Mouse (Mus musculus) liver, postnatal 0 days (tissue): ENCODE measurements at regions not wholly inside any gene's neighbourhood (a gene's known extent, or its start where the extent isn't known, plus 50 kb on each side); places are given as distances from the start of the nearest gene placed in this dataset.

Experiments
- ATAC-seq: fragments of 200-750 bp; cut with Nextera tagmentation; 2 replicates; pipeline ENCODE4 v1.8.0; 2017; ENCODE audit warnings: mild to moderate bottlenecking, moderate library complexity
- DNase-seq: peaks from one replicate; pipeline ENCODE4 v3.0.0-alpha.2; 2016
- H3K27ac ChIP-seq: fragments of 300-500 bp; sonication (generic); 2 replicates; pipeline ENCODE4 v1.5.1; 2014; ENCODE audit warnings: antibody characterized with exemption, moderate library complexity, mild to moderate bottlenecking, low read depth
- H3K27me3 ChIP-seq: fragments of 300-500 bp; sonication (generic); 2 replicates; pipeline ENCODE4 v1.6.1; 2014; ENCODE audit warnings: low read length, control low read depth, mixed read lengths; ENCODE audit not compliant: insufficient read depth
- H3K36me3 ChIP-seq: fragments of 300-500 bp; sonication (generic); replicated peaks from 2 replicates; pipeline ENCODE4 v1.6.1; 2014; ENCODE audit warnings: mild to moderate bottlenecking, control low read depth, low read length, moderate library complexity, mixed read lengths; ENCODE audit not compliant: insufficient read depth
- H3K4me1 ChIP-seq: fragments of 300-500 bp; sonication (generic); 2 replicates; pipeline ENCODE4 v1.6.1; 2014; ENCODE audit warnings: antibody characterized with exemption, mild to moderate bottlenecking, control low read depth; ENCODE audit not compliant: insufficient read depth
- H3K4me2 ChIP-seq: fragments of 300-500 bp; sonication (generic); 2 replicates; pipeline ENCODE4 v1.6.1; 2014; ENCODE audit warnings: low read depth, mild to moderate bottlenecking, low read length, moderate library complexity, mixed read lengths
- H3K4me3 ChIP-seq: fragments of 300-500 bp; sonication (generic); 2 replicates; pipeline ENCODE4 v1.5.1; 2014; ENCODE audit warnings: low read depth, low read length
- H3K9ac ChIP-seq: fragments of 300-500 bp; sonication (generic); replicated peaks from 2 replicates; pipeline ENCODE4 v1.6.1; 2014; ENCODE audit warnings: mild to moderate bottlenecking, moderate library complexity
- H3K9me3 ChIP-seq: fragments of 300-500 bp; sonication (generic); 2 replicates; pipeline ENCODE4 v1.6.1; 2016; ENCODE audit warnings: mild to moderate bottlenecking, control low read depth, low read length, mixed read lengths
- CTCF ChIP-seq: sonication (generic); IDR thresholded peaks from 2 replicates; pipeline ENCODE4 v1.5.1; 2016; ENCODE audit warnings: antibody characterized with exemption, low read depth
- EP300 ChIP-seq: IDR thresholded peaks from 2 replicates; pipeline ENCODE4 v1.6.1; 2016; ENCODE audit warnings: antibody characterized with exemption, low read depth, mild to moderate bottlenecking
- WGBS: fragments of 180-500 bp; shearing (Covaris S2); extraction: QIAGEN DNeasy Blood & Tissue Kit; methylation state at CpG from one replicate; pipeline ENCODE4 v1.1.7; 2014; ENCODE audit not compliant: insufficient replicate concordance; 5-methylcytosine and 5-hydroxymethylcytosine counted together

DNA sequence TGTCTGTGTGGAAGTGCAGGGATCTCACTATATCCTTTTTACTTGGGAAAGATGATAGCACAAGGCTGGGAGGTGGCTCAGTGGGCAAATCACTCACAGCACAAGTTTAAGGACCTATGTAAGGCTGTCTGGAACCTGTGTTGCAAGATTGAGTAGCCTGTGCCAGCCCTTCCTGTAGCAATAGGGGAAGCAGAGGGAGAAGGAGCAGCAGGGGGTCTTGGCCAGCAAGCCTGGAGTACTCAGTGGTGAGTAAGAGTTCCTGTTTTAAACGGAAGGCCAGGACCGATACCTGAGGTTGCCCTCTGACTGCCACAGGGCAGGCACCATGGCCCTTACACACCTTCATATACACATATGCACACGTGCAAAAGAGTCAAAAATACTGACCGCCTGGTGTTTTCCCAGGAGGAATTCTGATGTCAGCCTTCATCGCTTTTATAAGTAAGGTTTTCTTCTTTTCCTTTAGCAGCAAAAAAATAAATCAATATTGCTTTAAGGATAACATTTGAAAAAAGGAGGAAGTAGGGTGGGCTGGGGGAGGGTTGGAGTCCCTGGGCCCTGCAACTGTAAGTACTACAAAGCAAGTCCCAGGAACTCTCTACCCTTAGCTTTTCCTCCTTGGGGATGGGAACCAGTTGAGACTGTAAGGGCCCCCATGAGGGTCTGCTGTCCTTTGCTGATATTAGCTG lies 136.2 kb upstream of the Hdac4 start:
- Histone ChIP-seq H3K4me1 (0 out of 2 replicates have a peak, but pooled peaks cover 3% of the 10 kb centered on the region), H3K27me3 (no peaks in the 10 kb centered on the region), H3K9ac (no peak overlapping the region), H3K9me3 (no peaks in the 10 kb centered on the region), H3K4me3 (no peak overlapping the region), H3K4me2 (peak overlapping the region; percentile 18; the same call in 1 of the 2 replicates), H3K27ac (no peak overlapping the region), H3K36me3 (no peaks in the 10 kb centered on the region)
- TF ChIP-seq CTCF (no peak), EP300 (no peak)
- WGBS = 46% methylated on average over 5 of the region's 5 CpGs
- no peak; the same call in 1 of the 2 replicates for ATAC-seq
- DNase-seq = no peak

DNA sequence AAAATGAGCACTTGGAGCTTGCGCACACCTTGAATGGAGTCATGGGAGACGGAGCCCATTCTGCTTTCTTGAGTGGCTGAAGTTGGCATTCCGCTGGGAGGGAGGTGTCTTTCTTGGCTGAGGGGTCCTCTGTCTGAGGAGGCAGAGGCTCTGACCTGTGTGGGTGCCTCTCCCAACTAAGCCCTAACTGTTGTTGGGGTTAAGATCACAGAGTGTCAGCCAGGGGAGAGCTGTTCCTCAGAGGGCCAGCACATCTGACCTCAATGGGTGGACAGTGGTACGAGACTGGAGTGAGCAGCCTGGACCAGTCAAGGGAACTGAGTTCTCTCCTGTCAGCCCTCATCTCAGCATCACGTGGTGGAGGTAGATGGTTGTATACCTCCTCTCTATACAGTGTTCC lies 134.7 kb upstream of the Hdac4 start:
- H3K27ac ChIP-seq = no peak overlapping the region
- H3K4me2 ChIP-seq = no peak overlapping the region
- no peak for ATAC-seq
- H3K27me3 ChIP-seq = no peaks in the 10 kb centered on the region
- no peaks in the 10 kb centered on the region for H3K36me3 ChIP-seq
- H3K9me3 ChIP-seq = no peaks in the 10 kb centered on the region
- WGBS = 73% methylated on average over 5 of the region's 5 CpGs
- H3K4me1 ChIP-seq = 0 out of 2 replicates have a peak, but pooled peaks cover 3% of the 10 kb centered on the region
- no peak overlapping the region for H3K9ac ChIP-seq
- no peak for DNase-seq
- TF ChIP-seq CTCF (no peak), EP300 (no peak)
- H3K4me3 ChIP-seq = no peak overlapping the region

DNA sequence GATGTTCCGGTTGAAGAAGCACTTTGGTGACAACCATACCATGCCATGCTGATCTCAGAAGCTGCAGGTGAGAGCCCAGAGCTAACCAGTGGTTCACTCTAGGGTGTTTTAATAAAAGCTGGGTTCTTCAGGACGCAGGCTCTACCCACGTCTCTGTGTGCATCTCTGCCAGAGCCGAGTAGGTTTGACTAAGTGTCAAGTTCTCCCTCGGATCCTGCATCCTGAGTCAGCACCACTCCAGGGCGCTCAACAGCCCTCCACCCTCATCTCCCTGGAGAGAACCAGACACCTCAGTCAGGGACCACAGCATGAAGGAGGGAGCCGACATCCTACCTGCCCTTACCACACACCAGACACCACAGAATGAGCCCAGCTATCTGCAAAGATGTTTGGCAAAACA lies 134.0 kb upstream of the Hdac4 start:
- no peak for ATAC-seq
- H3K4me3 ChIP-seq = no peak overlapping the region
- 0 out of 2 replicates have a peak, but pooled peaks cover 3% of the 10 kb centered on the region for H3K4me1 ChIP-seq
- H3K9me3 ChIP-seq = no peaks in the 10 kb centered on the region
- no peak overlapping the region for H3K9ac ChIP-seq
- H3K27ac ChIP-seq = no peak overlapping the region
- TF ChIP-seq EP300 (no peak), CTCF (no peak)
- DNase-seq = no peak
- WGBS = 58% methylated on average over 7 of the region's 7 CpGs
- no peak overlapping the region for H3K4me2 ChIP-seq
- no peaks in the 10 kb centered on the region for H3K36me3 ChIP-seq
- H3K27me3 ChIP-seq = no peaks in the 10 kb centered on the region

DNA sequence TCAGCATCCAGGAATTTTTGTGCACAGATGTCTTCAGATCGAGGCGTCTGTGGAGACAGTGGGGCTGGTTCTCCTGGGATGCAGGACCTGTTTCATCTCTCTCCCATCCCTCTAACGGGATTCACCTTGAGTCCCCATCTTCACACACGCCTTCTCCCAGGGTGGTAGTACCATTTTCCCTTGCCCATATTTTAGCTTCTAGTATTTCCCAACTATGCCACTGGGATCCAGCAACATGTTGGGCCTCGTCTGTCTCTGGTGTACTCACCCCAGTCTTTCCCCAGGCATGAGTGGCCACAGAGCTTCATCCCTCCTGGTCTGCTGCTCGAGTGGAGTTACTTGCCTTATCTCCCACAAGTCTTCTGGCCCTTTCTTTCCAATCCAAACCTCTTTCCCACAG lies 131.6 kb upstream of the Hdac4 start:
- ATAC-seq (no peak), DNase-seq (no peak)
- Histone ChIP-seq H3K4me2 (no peak overlapping the region), H3K4me3 (no peak overlapping the region), H3K9me3 (no peaks in the 10 kb centered on the region), H3K27ac (no peak overlapping the region), H3K9ac (no peak overlapping the region), H3K36me3 (no peaks in the 10 kb centered on the region), H3K27me3 (no peaks in the 10 kb centered on the region), H3K4me1 (no peaks in the 10 kb centered on the region)
- TF ChIP-seq CTCF (no peak), EP300 (no peak)
- 75% methylated on average over 6 of the region's 6 CpGs for WGBS

DNA sequence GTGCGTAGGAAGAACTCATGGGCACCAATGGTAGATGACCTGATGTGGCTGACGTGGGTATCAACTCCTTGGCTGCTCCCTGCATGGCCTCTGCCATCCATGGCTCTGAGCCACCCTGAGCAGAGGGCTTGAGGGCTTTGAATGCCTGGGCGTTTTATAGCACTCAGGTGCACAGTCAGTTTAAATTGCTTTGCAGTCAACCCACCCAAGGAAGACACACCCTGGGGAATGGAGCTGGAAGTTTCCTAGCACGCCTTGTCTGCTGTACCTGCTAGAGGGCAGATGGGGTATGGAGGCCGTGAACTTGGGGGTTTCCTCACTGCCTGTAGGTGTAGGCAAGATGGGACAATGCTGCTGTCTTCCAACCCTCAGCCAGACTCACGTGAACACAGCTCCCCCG lies 129.8 kb upstream of the Hdac4 start:
- DNase-seq (no peak), ATAC-seq (no peak)
- TF ChIP-seq CTCF = no peak
- TF ChIP-seq EP300 = no peak
- H3K4me1 ChIP-seq = no peaks in the 10 kb centered on the region
- no peaks in the 10 kb centered on the region for H3K9me3 ChIP-seq
- H3K36me3 ChIP-seq = no peaks in the 10 kb centered on the region
- no peak overlapping the region for H3K4me2 ChIP-seq
- no peak overlapping the region for H3K27ac ChIP-seq
- H3K27me3 ChIP-seq = no peaks in the 10 kb centered on the region
- no peak overlapping the region for H3K9ac ChIP-seq
- WGBS = 76% methylated on average over 7 of the region's 7 CpGs
- no peak overlapping the region for H3K4me3 ChIP-seq

DNA sequence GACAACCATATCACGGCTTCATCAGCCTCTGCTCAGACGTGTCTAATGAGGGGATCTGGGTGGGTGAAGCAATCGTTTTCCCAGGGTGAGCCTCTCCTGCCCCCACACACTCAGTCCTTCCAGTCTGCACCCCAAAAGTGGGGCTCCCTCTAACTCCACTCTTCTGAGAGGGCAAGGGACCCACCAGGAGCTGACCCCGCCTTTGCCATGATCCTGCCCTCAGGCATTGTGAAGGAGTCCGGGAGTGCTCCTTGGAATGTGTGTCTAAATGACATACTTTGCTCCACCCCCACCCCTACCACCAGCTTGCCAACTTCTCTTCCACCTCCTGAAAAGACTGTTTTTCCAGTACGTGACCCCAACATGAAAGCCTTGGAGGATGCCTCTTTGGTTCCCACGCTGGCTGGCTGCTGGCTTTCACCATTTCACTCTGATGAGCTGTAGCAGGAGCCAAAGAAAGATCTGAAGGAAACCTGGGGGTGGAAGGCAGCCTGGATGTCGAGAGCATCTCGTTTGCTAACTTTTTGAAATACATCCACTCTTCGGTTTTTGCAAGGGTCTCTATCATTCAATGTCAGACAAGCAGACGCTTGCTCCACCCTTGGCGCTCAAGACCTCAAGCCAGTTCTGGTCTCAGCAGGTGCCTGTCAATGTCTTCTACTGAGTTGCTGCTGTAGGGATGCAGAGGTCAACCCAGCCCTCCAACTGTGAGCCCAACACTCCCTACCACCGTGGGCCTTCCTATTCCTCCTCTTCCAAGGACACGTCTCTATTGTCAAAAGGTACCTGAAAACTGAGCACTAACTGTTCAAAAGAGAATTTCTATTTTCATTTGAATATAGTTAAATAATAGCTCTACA lies 128.8 kb upstream of the Hdac4 start:
- H3K4me1 ChIP-seq = no peaks in the 10 kb centered on the region
- no peak overlapping the region for H3K4me3 ChIP-seq
- no peaks in the 10 kb centered on the region for H3K27me3 ChIP-seq
- DNase-seq (no peak), ATAC-seq (no peak)
- H3K36me3 ChIP-seq = no peaks in the 10 kb centered on the region
- H3K27ac ChIP-seq = no peak overlapping the region
- 73% methylated on average over 14 of the region's 14 CpGs for WGBS
- H3K9me3 ChIP-seq = no peaks in the 10 kb centered on the region
- no peak overlapping the region for H3K4me2 ChIP-seq
- no peak for TF ChIP-seq CTCF
- TF ChIP-seq EP300 = no peak
- no peak overlapping the region for H3K9ac ChIP-seq
